Mouse (Mus musculus) liver, embryonic 14.5 days (tissue): ENCODE measurements at regions not wholly inside any gene's neighbourhood (a gene's known extent, or its start where the extent isn't known, plus 50 kb on each side); places are given as distances from the start of the nearest gene placed in this dataset.

Source experiments
- ATAC-seq: fragments of 200-750 bp; cut with Nextera tagmentation; 2 replicates; pipeline ENCODE4 v1.8.0; 2017; ENCODE audit warnings: moderate number of reproducible peaks, mild to moderate bottlenecking, moderate library complexity; ENCODE audit not compliant: insufficient read depth
- DNase-seq, 3 experiments: peaks; one replicate each; pipeline ENCODE4 v3.0.0-alpha.2; 2012 to 2013; ENCODE audit warnings: low read depth in 3 of 3, low spot score in 3 of 3
- H3K27ac ChIP-seq: fragments of 300-500 bp; sonication (generic); 2 replicates; pipeline ENCODE4 v1.5.1; 2014; ENCODE audit warnings: moderate library complexity, mild to moderate bottlenecking, control low read depth, inconsistent platforms
- H3K27me3 ChIP-seq: fragments of 300-500 bp; sonication (generic); 2 replicates; pipeline ENCODE4 v1.6.1; 2014; ENCODE audit warnings: mild to moderate bottlenecking, low read length, moderate library complexity; ENCODE audit not compliant: control insufficient read depth, insufficient read depth
- H3K36me3 ChIP-seq: fragments of 300-500 bp; sonication (generic); replicated peaks from 2 replicates; pipeline ENCODE4 v1.6.1; 2014; ENCODE audit warnings: low read depth; ENCODE audit not compliant: control insufficient read depth, insufficient read depth
- H3K4me1 ChIP-seq, 2 experiments: fragments of 200-500 bp in 1 of 2; fragments of 300-500 bp in 1 of 2; sonication (generic) in 1 of 2; replicated peaks; 2 replicates each; pipeline ENCODE4 v1.6.1; 2012 to 2014; ENCODE audit warnings: antibody characterized with exemption in 1 of 2, inconsistent platforms in 1 of 2, low read length in 1 of 2; ENCODE audit not compliant: control insufficient read depth in 2 of 2, insufficient read depth in 2 of 2
- H3K4me2 ChIP-seq: fragments of 300-500 bp; sonication (generic); 2 replicates; pipeline ENCODE4 v1.6.1; 2014; ENCODE audit warnings: low read depth, mild to moderate bottlenecking, control low read depth, moderate library complexity
- H3K4me3 ChIP-seq, 2 experiments: fragments of 200-500 bp in 1 of 2; fragments of 300-500 bp in 1 of 2; sonication (generic) in 1 of 2; 2 replicates each; pipeline ENCODE4 v1.5.1; 2012 to 2014; ENCODE audit warnings: low read depth in 2 of 2, low read length in 2 of 2, mild to moderate bottlenecking in 2 of 2, control low read depth in 1 of 2, inconsistent platforms in 1 of 2, moderate library complexity in 1 of 2; ENCODE audit not compliant: insufficient read depth in 1 of 2
- H3K9ac ChIP-seq: fragments of 300-500 bp; sonication (generic); replicated peaks from 2 replicates; pipeline ENCODE4 v1.6.1; 2014; ENCODE audit warnings: mild to moderate bottlenecking, control low read depth, moderate library complexity
- H3K9me3 ChIP-seq: fragments of 300-500 bp; sonication (generic); 2 replicates; pipeline ENCODE4 v1.6.1; 2016; ENCODE audit warnings: low read length, mixed read lengths; ENCODE audit not compliant: control insufficient read depth
- CTCF ChIP-seq: IDR thresholded peaks from 2 replicates; pipeline ENCODE4 v1.5.1; 2016; ENCODE audit warnings: antibody characterized with exemption, low read depth, control low read depth
- EP300 ChIP-seq: IDR thresholded peaks from 2 replicates; pipeline ENCODE4 v1.6.1; 2016; ENCODE audit warnings: antibody characterized with exemption, low read depth
- WGBS: fragments of 180-500 bp; shearing (Covaris S2); extraction: QIAGEN DNeasy Blood & Tissue Kit; methylation state at CpG from one replicate; pipeline ENCODE4 v1.1.7; 2014; ENCODE audit not compliant: insufficient replicate concordance; 5-methylcytosine and 5-hydroxymethylcytosine counted together

- 40% methylated on average over 2 of the region's 2 CpGs for WGBS
- TF ChIP-seq CTCF = no peak
- TF ChIP-seq EP300 = no peak
Measured at GRCm38 (mm10) chr15:30071668-30072067, 100.7 kb upstream of the Ctnnd2 start.

GRCm38 (mm10) chr15:30072301-30072700 is 100.1 kb upstream of the Ctnnd2 start:
- Histone ChIP-seq H3K4me2 (no peak overlapping the region), H3K4me3 (no peak overlapping the region), H3K36me3 (no peaks in the 10 kb centered on the region), H3K27me3 (no peaks in the 10 kb centered on the region), H3K4me1 (no peaks in the 10 kb centered on the region), H3K9ac (no peak overlapping the region), H3K9me3 (no peaks in the 10 kb centered on the region), H3K27ac (no peak overlapping the region)
- ATAC-seq = no peak
- WGBS = 47% methylated on average over 1 of the region's 1 CpGs
- no peak for DNase-seq
- no peak for TF ChIP-seq EP300
- TF ChIP-seq CTCF = no peak

More at GRCm38 (mm10) chr15:30071668-30072067, 100.7 kb upstream of the Ctnnd2 start:
- Histone ChIP-seq H3K27me3 (no peaks in the 10 kb centered on the region), H3K36me3 (no peaks in the 10 kb centered on the region), H3K27ac (no peak overlapping the region), H3K9ac (no peak overlapping the region), H3K4me1 (no peaks in the 10 kb centered on the region), H3K9me3 (no peaks in the 10 kb centered on the region), H3K4me2 (no peak overlapping the region), H3K4me3 (no peak overlapping the region)
- DNase-seq (no peak), ATAC-seq (no peak)

GRCm38 (mm10) chr15:30087120-30087519 is 85.3 kb upstream of the Ctnnd2 start:
- Histone ChIP-seq H3K4me1 (no peaks in the 10 kb centered on the region), H3K4me3 (no peak overlapping the region), H3K27me3 (no peaks in the 10 kb centered on the region), H3K27ac (no peak overlapping the region), H3K36me3 (no peaks in the 10 kb centered on the region), H3K9me3 (no peaks in the 10 kb centered on the region), H3K4me2 (no peak overlapping the region), H3K9ac (no peak overlapping the region)
- TF ChIP-seq EP300 (no peak), CTCF (no peak)
- ATAC-seq (no peak), DNase-seq (no peak)
- WGBS = 61% methylated on average over 6 of the region's 6 CpGs

- no peak overlapping the region for H3K4me2 ChIP-seq
- no peak overlapping the region for H3K4me3 ChIP-seq
- no peaks in the 10 kb centered on the region for H3K36me3 ChIP-seq
- 50% methylated on average over 3 of the region's 3 CpGs for WGBS
- no peak for ATAC-seq
- no peaks in the 10 kb centered on the region for H3K4me1 ChIP-seq
- no peaks in the 10 kb centered on the region for H3K27me3 ChIP-seq
- TF ChIP-seq CTCF = no peak
- no peak for TF ChIP-seq EP300
- no peak overlapping the region for H3K9ac ChIP-seq
- no peak overlapping the region for H3K27ac ChIP-seq
- no peak for DNase-seq
- H3K9me3 ChIP-seq = no peaks in the 10 kb centered on the region
Measured at GRCm38 (mm10) chr15:30122061-30122460, 50.3 kb upstream of the Ctnnd2 start.
